Mouse (Mus musculus) olfactory bulb, adult 2 months (tissue): Measurements from ENCODE around the gene Ptpn7.

Source experiments
- CTCF ChIP-seq: fragments of 200-500 bp; IDR thresholded peaks from 2 replicates; pipeline ENCODE4 v1.5.1; 2012; ENCODE audit warnings: low read depth, mild to moderate bottlenecking, low read length, moderate library complexity; ENCODE audit not compliant: insufficient read depth
- POLR2A ChIP-seq: fragments of 200-500 bp; IDR thresholded peaks from 2 replicates; pipeline ENCODE4 v1.6.1; 2012; ENCODE audit warnings: mild to moderate bottlenecking, low read depth, low read length, moderate library complexity; ENCODE audit not compliant: insufficient read depth

DNA sequence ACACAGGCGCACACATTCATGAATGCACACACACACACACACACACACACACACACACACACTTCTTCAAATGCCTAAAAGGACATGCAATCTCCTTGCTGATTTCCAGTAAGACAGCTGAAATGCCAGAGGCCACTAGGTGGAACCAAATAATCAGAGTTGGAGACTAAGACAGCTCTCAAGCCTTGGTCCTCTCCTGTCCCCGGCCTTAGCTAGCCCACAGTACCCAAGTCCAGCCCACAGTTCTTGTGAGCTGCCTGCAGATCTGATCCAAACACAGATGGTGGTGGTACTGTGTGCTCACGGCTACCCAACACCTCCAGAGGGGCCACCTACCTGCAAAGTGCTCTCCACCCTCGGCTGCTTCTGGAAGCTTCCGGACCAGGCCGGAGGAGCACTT, 39.5 kb downstream of the Ptpn7 start:
- TF ChIP-seq CTCF = peak; percentile 20; the same call in 1 of the 2 replicates
- TF ChIP-seq POLR2A = no peak
